Mouse (Mus musculus) limb, embryonic 15.5 days (tissue): Measurements from ENCODE around the gene Ndst2. TPM values are rescaled to one million over a fixed set of nuclear protein-coding genes. Genes with fewer than 3 reads are reported as not detected.

Experiments used
- ATAC-seq: fragments of 200-750 bp; cut with Nextera tagmentation; 2 replicates; pipeline ENCODE4 v1.8.0; 2017; ENCODE audit warnings: low read depth, moderate TSS enrichment; ENCODE audit not compliant: insufficient number of reproducible peaks, low FRiP score, low TSS enrichment
- H3K27ac ChIP-seq: fragments of 300-500 bp; sonication (generic); 2 replicates; pipeline ENCODE4 v1.5.1; 2015; ENCODE audit warnings: moderate library complexity, mild to moderate bottlenecking, inconsistent platforms
- H3K27me3 ChIP-seq: fragments of 300-500 bp; sonication (generic); 2 replicates; pipeline ENCODE4 v1.6.1; 2015; ENCODE audit warnings: inconsistent platforms
- H3K36me3 ChIP-seq: fragments of 300-500 bp; sonication (generic); 2 replicates; pipeline ENCODE4 v1.6.1; 2015; ENCODE audit warnings: inconsistent platforms
- H3K4me1 ChIP-seq: fragments of 300-500 bp; sonication (generic); 2 replicates; pipeline ENCODE4 v1.6.1; 2015; ENCODE audit warnings: inconsistent platforms
- H3K4me2 ChIP-seq: fragments of 300-500 bp; sonication (generic); 2 replicates; pipeline ENCODE4 v1.6.1; 2015; ENCODE audit warnings: mild to moderate bottlenecking, inconsistent platforms
- H3K4me3 ChIP-seq: fragments of 300-500 bp; sonication (generic); 2 replicates; pipeline ENCODE4 v1.5.1; 2015; ENCODE audit warnings: mild to moderate bottlenecking, inconsistent platforms
- H3K9ac ChIP-seq: fragments of 300-500 bp; sonication (generic); 2 replicates; pipeline ENCODE4 v1.6.1; 2015; ENCODE audit warnings: inconsistent platforms
- H3K9me3 ChIP-seq: fragments of 300-500 bp; sonication (generic); 2 replicates; pipeline ENCODE4 v1.6.1; 2016; ENCODE audit warnings: inconsistent platforms
- WGBS: fragments of 180-500 bp; shearing (Covaris S2); methylation state at CpG from one replicate; pipeline ENCODE4 v1.1.7; 2015; 5-methylcytosine and 5-hydroxymethylcytosine counted together
- polyA plus RNA-seq: library from polyadenylated mRNA; unstranded; fragments of >200 nt; fragmentation: Nextera tagmentation; extraction: Ambion mirVana; gene quantifications from 2 replicates; pipeline ENCODE4 v1.2.1, GENCODE M21; 2015

Gene Ndst2
- polyA plus RNA-seq, 1 experiment from 2014 or later, result 33.7 TPM

DNA sequence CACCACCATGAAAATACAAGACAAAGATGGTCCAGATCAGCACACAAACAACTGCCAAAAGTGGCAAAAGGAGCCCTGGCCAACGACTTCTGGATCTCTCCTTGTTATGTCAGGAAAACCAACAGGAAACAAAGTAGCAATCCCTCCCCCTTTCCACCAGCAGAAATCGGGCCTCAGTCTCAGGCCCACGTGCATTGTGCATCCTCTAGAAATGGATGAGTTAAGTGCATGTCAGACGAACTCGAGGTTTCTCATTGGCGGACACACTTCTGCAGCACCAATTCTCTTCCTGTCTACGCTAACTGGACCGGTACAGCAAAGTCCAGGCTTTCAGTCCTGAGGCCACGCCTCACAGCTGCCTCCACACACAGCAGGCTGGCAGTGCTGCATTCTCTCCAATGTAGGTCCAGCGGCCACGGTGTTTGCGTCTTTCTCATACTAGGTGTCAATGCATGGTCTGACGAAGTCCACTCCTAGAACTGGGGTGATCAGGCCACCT, 1.6 kb upstream of the Ndst2 start:
- Histone ChIP-seq H3K36me3 (peaks cover 49% of the 10 kb centered on the region), H3K4me1 (peaks cover 23% of the 10 kb centered on the region), H3K27ac (no peak overlapping the region), H3K4me2 (no peak overlapping the region), H3K4me3 (no peak overlapping the region), H3K9ac (no peak overlapping the region), H3K27me3 (no peaks in the 10 kb centered on the region), H3K9me3 (no peaks in the 10 kb centered on the region)
- no peak for ATAC-seq
- 79% methylated on average over 13 of the region's 13 CpGs for WGBS

DNA sequence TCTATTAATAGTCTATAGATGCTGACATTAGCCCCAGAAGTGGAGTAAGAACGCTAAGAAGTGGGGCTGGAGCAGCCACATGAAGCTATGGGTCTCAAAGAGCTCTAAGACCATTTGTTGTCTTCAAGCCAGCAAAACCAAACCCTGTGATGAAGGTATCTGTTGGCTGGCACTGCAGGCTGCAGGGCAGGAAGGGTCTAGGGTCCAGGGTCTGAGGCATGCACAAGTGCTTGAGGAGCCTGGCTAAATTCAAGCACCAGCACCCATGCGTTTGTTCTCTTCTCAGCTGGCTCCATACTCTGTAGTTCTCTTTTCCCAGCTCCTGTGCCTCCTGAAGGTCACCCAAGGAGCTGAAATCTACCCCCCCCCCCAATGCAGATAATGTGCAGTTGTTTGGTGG, 690 bp upstream of the Ndst2 start:
- H3K4me1 ChIP-seq, result peaks cover 23% of the 10 kb centered on the region
- H3K27ac ChIP-seq, result peak overlapping the region; percentile 95; the same call in 1 of the 2 replicates
- H3K4me2 ChIP-seq, result 0 out of 2 replicates have a peak overlapping the region, but pooled peaks have one; percentile 70
- no peak overlapping the region for H3K4me3 ChIP-seq
- H3K36me3 ChIP-seq, result peaks cover 52% of the 10 kb centered on the region
- H3K9me3 ChIP-seq, result no peaks in the 10 kb centered on the region
- no peak overlapping the region for H3K9ac ChIP-seq
- no peak for ATAC-seq
- WGBS, result 55% methylated on average over 2 of the region's 2 CpGs
- no peaks in the 10 kb centered on the region for H3K27me3 ChIP-seq

DNA sequence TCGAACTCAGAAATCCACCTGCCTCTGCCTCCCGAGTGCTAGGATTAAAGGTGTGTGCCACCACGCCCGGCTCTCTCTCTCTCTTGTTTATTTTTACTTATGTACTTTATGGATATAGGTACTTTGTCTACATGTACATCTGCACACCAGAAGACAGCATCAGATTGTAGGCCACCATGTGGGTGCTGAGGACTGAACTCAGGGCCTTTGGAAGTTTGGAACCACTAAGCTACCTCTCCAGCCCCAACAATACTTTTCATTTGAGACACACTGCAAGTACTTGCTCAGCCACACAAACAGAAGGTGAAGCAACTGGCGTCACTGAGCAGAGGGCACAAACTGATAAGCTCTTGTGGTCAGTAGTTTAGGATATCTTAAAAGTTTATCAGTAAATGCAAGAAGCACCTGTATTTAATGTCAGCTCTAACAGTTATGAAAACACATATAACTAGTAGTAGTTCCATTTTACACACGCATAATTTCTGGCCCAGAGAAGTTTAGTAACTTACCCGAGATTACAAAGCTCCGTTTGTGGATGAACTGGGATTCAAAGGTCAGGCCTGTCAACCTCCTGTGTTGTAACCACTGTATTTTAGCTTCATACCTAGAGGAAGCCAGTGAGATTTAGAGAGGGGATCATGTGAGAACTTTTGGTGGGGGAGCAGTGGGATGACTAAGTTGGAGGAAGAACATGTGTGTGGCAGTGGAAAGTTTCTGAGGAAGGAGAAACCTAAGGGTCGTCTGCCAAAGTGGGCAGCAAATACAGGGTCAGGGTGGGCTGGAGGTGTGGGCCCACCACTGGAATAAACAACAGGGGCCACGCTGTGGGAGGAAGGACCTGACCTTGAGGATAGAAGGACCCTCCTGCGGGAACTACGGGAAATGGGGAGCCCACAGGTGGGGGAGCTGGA, 1.1 kb downstream of the Ndst2 start:
- 46% methylated on average over 12 of the region's 12 CpGs for WGBS
- Histone ChIP-seq H3K9ac (peak overlapping the region; percentile 90), H3K27me3 (no peaks in the 10 kb centered on the region), H3K4me3 (peak overlapping the region; percentile 84), H3K9me3 (no peaks in the 10 kb centered on the region), H3K4me2 (peak overlapping the region; percentile 70), H3K4me1 (peaks cover 23% of the 10 kb centered on the region), H3K27ac (peak overlapping the region; percentile 95), H3K36me3 (peaks cover 53% of the 10 kb centered on the region)
- ATAC-seq, result no peak

DNA sequence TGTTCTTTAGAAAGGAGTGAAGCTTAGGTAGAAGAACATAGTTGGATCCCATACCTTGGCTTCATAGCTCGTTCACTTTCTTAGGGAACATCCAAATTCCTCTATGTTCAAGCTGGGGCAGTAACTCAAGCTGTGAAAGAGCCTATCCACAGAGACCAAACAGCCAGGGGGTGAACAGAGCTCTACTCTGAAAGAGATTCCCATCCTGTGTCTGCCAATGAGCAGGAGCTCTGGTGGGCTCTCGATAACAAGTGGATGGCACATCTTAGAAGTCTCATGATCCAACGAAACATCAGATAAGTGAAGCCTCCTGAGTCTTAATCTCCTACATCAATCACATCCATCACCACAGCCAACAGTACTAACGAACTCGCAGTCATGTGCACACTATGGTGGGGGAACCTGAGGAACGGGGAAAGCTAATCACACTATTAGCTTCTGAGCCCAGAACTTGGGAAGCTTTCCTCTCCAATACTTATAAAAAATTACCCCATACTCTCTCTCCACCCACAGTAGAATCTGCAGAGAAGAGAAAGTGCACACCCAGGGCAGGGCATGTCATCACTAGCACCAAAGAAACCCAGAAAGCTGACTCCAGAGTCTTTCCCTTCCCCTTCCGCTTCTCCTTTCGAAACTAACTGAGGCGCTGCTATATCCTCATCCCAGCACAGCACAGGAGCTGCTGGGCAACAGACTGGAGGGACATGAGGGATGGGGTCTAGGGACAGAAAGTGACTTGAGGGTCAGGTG, 3.3 kb downstream of the Ndst2 start:
- no peak overlapping the region for H3K27ac ChIP-seq
- no peak for ATAC-seq
- H3K27me3 ChIP-seq, result no peaks in the 10 kb centered on the region
- no peak overlapping the region for H3K9ac ChIP-seq
- WGBS, result 82% methylated on average over 9 of the region's 9 CpGs
- H3K4me2 ChIP-seq, result no peak overlapping the region
- peaks cover 55% of the 10 kb centered on the region for H3K36me3 ChIP-seq
- no peaks in the 10 kb centered on the region for H3K9me3 ChIP-seq
- H3K4me3 ChIP-seq, result no peak overlapping the region
- H3K4me1 ChIP-seq, result peaks cover 23% of the 10 kb centered on the region

DNA sequence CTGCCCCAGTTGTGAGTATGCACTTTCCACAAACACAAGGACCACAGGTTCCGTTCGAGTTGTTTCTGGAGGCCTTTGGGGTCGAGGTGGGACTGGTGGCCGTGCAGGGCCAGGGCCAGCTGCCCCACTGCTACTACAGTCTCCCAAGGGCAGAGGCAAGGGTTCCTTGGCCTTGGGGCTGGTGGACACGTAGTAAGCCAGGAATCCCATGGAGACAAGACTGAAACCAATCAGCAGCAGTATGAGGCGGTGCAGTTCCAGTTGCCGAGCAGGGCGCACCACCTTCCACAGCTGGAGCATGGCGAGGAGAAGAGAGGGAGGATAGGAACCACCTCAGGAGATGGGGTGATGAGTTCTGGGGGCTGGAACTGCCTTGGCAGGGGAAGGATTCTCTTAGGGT, 4.5 kb downstream of the Ndst2 start:
- Histone ChIP-seq H3K9ac (no peak overlapping the region), H3K4me3 (no peak overlapping the region), H3K4me2 (no peak overlapping the region), H3K27me3 (no peaks in the 10 kb centered on the region), H3K27ac (no peak overlapping the region), H3K4me1 (peaks cover 20% of the 10 kb centered on the region; the same call in 1 of the 2 replicates), H3K36me3 (peaks cover 59% of the 10 kb centered on the region), H3K9me3 (no peaks in the 10 kb centered on the region)
- ATAC-seq, result no peak
- WGBS, result 91% methylated on average over 9 of the region's 9 CpGs

DNA sequence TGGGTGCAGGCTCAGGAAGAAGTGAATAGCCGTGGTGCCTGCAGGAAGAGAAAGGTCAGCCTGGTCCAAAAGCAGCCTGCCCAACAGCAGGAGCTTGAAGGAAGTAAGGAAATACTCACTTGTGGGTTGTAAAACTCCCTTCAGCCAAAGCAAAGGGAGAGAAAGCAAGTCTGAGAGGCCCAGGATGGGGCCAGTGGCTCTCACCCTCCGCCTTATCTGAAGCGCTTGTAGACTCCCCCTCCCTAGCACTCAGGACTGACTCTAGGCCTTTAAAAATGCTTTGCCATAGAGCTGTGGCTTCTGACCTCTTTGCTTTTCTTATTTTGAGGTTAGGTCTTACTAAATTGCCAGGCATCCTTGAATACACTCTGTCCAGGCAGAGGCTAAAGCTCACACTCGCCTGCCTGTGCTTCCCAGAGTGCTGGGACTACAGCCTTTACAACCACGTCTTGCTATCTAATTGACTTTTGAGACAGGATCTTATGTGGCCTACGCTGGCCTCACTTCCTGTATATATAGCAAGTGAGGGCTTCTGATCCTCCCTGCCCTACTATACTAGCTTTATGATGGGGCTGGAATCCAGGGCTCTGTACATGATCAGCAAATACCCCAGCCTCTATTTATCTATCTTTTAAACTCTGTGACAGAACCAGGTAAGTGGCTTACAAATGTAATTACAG, 8.6 kb downstream of the Ndst2 start:
- H3K9ac ChIP-seq, result no peak overlapping the region
- H3K36me3 ChIP-seq, result peaks cover 97% of the 10 kb centered on the region
- H3K4me2 ChIP-seq, result no peak overlapping the region
- 68% methylated on average over 6 of the region's 6 CpGs for WGBS
- peak overlapping the region; percentile 17; the same call in 1 of the 2 replicates for H3K27ac ChIP-seq
- H3K9me3 ChIP-seq, result no peaks in the 10 kb centered on the region
- peaks cover 9% of the 10 kb centered on the region; the same call in 1 of the 2 replicates for H3K4me1 ChIP-seq
- H3K27me3 ChIP-seq, result no peaks in the 10 kb centered on the region
- ATAC-seq, result no peak
- H3K4me3 ChIP-seq, result no peak overlapping the region

DNA sequence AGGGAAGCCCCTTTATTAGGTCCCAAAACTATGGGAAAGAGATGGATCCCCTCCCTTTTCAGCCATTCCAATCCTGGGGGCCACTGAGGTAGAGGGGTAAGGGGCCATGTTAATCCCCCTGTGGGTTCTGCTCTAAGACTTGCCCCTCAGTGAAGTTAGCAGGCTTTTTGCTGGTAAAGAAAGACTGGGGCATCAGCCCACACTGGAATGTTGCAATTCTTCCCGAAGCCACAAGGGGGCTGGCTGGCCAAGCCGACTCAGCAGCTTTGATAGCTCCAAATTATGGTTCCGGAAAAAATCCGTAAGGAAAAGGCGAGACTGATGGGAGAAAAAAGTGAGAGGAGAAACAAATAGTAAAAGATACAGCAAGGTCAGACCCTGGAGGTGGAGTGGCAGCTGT, 10.3 kb downstream of the Ndst2 start:
- Histone ChIP-seq H3K36me3 (peaks cover 92% of the 10 kb centered on the region), H3K27me3 (no peaks in the 10 kb centered on the region), H3K9me3 (no peaks in the 10 kb centered on the region), H3K4me1 (peaks cover 9% of the 10 kb centered on the region; the same call in 1 of the 2 replicates), H3K4me2 (no peak overlapping the region), H3K9ac (no peak overlapping the region), H3K27ac (no peak overlapping the region), H3K4me3 (no peak overlapping the region)
- no peak for ATAC-seq
- WGBS, result 12% methylated on average over 5 of the region's 5 CpGs

DNA sequence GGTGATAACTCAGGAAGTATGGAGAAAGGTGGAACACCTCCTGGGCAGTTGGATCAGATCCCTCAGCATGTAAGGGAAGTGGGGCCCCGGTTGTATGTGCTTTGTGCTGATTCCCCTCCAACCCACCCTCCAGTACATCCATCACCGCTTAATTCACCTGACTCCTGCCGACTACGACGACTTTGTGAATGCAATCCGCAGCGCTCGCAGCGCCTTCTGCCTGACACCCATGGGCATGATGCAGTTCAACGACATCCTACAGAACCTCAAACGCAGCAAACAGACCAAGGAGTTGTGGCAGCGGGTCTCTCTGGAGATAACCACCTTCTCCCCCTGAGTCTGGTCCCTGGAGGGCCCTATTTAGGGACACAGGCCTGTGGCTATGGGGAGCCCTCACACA, 11.4 kb downstream of the Ndst2 start:
- Histone ChIP-seq H3K9ac (no peak overlapping the region), H3K27me3 (no peaks in the 10 kb centered on the region), H3K27ac (no peak overlapping the region), H3K36me3 (peaks cover 92% of the 10 kb centered on the region), H3K4me3 (no peak overlapping the region), H3K4me2 (no peak overlapping the region), H3K9me3 (no peaks in the 10 kb centered on the region), H3K4me1 (peaks cover 9% of the 10 kb centered on the region; the same call in 1 of the 2 replicates)
- no peak for ATAC-seq
- 90% methylated on average over 12 of the region's 12 CpGs for WGBS

DNA sequence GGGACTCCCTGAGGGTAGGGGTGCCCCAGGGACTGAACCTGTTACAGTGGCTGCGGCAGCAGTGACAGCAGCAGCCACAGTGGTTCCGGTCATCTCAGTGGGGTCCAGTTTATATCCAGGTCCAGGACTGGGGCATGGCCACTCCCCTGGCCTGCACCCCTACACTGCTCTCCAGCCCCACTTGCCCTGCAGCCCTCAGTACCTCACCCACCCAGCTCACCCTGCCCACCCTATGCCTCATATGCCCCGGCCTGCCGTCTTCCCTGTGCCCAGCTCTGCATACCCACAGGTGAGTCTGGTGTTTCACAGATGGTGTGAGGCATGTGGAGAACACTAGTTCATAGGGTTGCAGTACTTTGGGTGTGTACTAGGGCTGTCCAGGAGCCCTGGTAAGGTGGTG, 13.0 kb downstream of the Ndst2 start:
- Histone ChIP-seq H3K4me2 (no peak overlapping the region), H3K27me3 (no peaks in the 10 kb centered on the region), H3K9me3 (no peaks in the 10 kb centered on the region), H3K36me3 (peaks cover 93% of the 10 kb centered on the region), H3K9ac (no peak overlapping the region), H3K4me1 (peaks cover 9% of the 10 kb centered on the region; the same call in 1 of the 2 replicates), H3K27ac (no peak overlapping the region), H3K4me3 (no peak overlapping the region)
- no peak for ATAC-seq
- WGBS, result 86% methylated on average over 4 of the region's 4 CpGs

DNA sequence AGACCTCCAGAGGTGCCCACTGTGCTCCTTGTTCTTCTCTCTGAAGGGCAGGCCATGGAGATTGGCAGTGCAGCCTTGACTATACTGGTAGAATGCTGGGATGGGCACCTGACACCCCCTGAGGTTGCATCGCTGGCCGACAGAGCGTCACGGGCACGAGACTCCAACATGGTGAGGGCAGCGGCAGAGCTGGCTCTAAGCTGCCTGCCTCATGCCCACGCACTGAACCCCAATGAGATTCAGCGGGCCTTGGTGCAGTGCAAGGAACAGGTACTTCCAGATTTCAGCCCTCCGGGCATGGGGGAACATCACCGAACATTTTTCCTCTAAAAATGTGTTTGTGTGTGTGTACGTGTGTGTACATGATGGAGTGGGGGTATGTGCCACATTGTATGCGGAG, 14.6 kb downstream of the Ndst2 start:
- no peak overlapping the region for H3K27ac ChIP-seq
- H3K9ac ChIP-seq, result no peak overlapping the region
- H3K9me3 ChIP-seq, result no peaks in the 10 kb centered on the region
- H3K27me3 ChIP-seq, result no peaks in the 10 kb centered on the region
- 86% methylated on average over 12 of the region's 12 CpGs for WGBS
- no peak overlapping the region for H3K4me3 ChIP-seq
- no peak overlapping the region for H3K4me2 ChIP-seq
- 0 out of 2 replicates have a peak, but pooled peaks cover 3% of the 10 kb centered on the region for H3K4me1 ChIP-seq
- H3K36me3 ChIP-seq, result peaks cover 94% of the 10 kb centered on the region
- no peak for ATAC-seq

DNA sequence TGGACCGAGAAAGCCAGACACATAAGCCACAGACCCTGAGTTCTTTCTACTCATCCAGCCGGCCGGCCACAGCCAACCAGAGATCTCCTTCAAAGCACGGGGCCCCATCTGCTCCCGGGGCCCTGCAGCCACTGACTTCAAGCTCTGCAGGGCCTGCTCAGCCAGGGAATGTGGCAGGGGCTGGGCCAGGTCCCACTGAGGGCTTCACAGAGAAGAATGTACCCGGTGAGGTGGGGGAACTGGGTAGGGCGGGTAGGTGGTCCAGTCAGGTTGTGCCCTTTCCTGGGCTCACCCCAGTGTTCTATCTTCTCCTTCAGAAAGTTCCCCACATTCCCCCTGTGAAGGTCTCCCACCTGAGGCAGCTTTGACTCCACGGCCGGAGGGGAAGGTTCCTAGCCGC, 15.9 kb downstream of the Ndst2 start:
- H3K9me3 ChIP-seq, result no peaks in the 10 kb centered on the region

More for the DNA sequence above, 15.9 kb downstream of the Ndst2 start:
- Histone ChIP-seq H3K27me3 (no peaks in the 10 kb centered on the region), H3K27ac (no peak overlapping the region), H3K36me3 (peaks cover 95% of the 10 kb centered on the region), H3K4me2 (no peak overlapping the region), H3K9ac (no peak overlapping the region), H3K4me1 (no peaks in the 10 kb centered on the region), H3K4me3 (no peak overlapping the region)
- no peak for ATAC-seq
- 93% methylated on average over 10 of the region's 10 CpGs for WGBS
